Mouse (Mus musculus) heart, postnatal 36 days (tissue): ENCODE measurements around the gene Arl8a. TPM values are rescaled to one million over a fixed set of nuclear protein-coding genes. Genes with fewer than 3 reads are reported as not detected.
A peak's percentile ranks its signal among the peaks of the same experiment; 100 is the strongest.
"Not testable (repeated sequence)": the region's sequence is repeated elsewhere in the genome, so short reads cannot be mapped to it uniquely, and the experiment has no call there.

Experiments used
- DNase-seq, 2 experiments: peaks; one replicate each; pipeline ENCODE4 v3.0.0; 2021 to 2022
- intact Hi-C: fragments of 180-260 bp; cut with DNase I; formaldehyde crosslinking; loops from one replicate; pipeline ENCODE4 v1.15.1; 2025
- total RNA-seq, 2 experiments: library from RNA; stranded (reverse); gene quantifications; 2 replicates each; pipeline ENCODE4 v1.2.3; 2021

Arl8a gene
- total RNA-seq, 2 experiments from 2014 or later, result 21.1 to 26.7 TPM

- peak; percentile 41 to 51 for DNase-seq
- intact Hi-C loops, result no loop called here
Measured at GRCm38 (mm10) chr1:135188197-135188596, 41.6 kb downstream of the Arl8a start.

DNA sequence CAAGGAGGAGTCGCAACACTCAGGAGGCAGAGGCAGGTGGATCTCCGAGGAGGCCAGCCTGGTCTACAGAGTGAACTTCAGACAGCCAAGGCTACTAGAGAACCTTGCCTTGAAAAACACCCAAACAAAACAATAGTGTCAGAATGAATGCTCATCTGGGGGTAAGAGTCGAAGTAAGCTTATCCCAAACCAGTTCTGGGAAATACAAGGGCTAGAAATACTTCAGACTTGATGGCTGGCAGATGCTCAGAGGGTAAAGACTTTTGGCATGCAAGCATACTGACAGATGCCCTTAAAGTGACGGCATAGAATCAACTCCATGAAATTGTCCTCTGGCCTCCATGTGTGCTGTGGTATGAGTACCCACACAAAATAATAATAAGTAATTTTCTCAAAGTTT lies 42.6 kb downstream of the Arl8a start:
- no peak for DNase-seq
- intact Hi-C loops, result no loop called here

DNA sequence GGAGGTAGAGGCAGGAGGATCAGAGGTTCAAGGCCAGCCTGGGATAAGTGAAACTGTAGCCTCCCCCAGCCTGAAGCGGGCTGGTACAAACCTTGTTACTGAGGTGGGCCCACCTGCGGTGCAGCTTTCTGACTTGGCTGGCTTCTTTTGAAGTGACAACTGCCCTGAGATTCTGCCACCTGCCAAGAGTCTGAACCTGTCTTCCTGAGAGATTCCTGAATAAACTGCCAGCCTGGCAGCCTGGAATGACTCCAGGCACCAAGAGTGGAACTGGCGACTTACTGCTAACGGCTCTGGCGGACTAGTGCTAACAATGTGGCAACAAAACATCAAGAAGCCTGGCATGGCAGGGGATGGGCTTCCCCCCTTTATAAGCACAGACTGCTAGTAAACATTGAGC lies 47.7 kb downstream of the Arl8a start:
- intact Hi-C loops, DNase-seq: not testable (repeated sequence)

DNA sequence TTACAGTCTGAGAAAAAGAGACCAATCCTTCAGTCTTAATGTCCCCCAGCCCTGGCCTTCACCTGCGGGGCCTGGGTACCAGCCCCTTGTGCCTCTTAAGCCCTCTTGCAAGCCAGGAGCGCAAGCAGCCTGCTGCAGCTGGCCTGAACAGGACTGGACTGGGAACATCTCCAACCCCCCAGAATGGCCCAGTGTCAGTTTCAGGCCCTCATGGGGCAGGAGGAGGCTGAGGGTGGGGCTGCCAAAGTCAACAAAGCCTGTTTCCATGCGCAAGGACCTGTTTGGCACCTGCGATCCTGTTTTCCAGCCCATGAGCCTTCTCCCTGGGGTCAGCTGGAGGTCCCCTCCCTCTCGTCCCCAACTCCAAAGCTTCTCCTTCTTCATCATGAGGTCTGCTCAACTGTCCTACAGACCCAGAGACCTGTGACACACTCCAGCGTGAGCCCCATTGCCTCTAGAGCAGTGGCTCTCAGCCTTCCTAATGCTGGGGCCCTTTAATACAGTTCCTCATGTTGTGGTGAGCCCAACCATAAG lies 49.4 kb downstream of the Arl8a start:
- peak; percentile 44 to 52 for DNase-seq
- intact Hi-C loops, result no loop called here

DNA sequence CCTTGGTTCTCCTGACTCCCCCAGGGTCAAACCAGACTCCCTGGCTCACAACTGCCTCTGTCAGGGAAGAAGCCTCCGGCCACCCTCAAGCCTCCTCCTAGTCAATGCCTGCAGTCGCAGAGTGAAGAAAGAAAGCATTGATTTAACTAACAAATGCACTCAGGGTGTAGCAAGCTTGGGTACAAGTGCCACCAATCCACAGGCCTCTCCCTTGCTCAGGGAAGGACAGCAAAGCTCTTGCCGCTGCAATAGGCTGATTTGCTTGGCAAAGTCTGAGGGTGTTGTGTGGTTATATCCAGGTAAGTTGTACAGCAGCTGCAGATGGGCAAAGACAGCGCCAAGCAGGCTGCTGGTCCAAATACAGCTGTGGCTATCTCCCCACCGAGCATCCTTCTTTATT lies 51.8 kb downstream of the Arl8a start:
- intact Hi-C loops, result no loop called here
- no peak for DNase-seq

DNA sequence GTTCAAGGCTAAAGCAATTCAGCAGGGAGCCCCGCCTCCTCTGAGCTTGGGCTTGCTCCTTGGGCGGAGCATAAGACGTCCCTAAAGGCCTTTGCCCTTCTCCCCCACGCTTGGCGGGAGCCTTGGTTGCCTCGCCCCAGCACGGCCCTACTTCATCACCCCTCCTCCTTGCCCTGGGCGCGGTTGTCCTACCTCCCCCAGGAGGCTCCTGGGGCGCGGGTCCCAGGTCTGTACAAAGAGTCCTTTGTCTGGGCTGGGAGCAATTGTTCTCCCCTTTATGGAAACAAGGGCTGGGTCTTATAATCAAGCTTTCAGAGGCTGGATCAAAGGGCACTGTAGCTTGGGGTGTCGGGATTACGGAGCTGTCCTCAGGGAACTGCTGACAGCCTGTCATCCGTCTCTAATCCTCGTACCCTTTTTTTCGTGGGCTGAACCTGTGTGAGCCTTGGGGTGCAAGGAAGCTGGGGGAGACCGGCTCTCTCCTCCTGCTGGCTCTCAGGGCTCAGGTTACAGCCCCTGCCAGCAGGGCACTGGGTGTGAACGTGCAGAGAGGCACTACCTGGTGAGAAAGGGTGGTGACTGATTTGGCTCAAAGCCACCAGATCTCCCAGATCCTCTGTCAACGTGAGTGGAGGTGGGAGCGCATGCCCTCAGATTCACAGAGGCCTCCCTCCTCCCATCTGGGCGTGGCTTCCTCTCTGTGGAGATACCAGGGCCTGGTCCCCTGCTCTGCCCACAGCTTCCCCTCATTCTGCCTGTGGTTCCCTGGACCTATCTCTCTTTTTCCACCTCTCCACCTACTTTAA lies 52.6 kb downstream of the Arl8a start:
- intact Hi-C loops, result no loop called here
- DNase-seq, result no peak

DNA sequence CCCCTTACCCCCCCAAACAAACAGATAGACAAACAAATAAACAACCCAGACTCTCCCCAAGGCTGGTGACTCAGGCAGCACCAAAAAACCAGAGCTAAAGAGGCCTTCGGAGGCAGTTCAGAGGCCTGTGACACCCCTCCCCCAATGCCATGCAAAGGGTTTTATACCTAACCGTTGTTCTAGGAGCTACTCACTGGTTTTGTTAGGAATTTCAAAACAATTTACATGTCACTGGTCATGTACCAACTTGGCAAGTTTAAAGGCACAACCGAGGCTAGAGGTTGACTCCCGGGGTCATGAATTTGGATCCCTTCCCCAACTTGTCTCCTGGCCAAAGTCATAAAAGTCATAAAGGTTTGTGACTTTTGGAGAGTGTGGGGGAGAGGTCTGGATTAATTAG lies 53.8 kb downstream of the Arl8a start:
- intact Hi-C loops, result no loop called here
- DNase-seq, result no peak

DNA sequence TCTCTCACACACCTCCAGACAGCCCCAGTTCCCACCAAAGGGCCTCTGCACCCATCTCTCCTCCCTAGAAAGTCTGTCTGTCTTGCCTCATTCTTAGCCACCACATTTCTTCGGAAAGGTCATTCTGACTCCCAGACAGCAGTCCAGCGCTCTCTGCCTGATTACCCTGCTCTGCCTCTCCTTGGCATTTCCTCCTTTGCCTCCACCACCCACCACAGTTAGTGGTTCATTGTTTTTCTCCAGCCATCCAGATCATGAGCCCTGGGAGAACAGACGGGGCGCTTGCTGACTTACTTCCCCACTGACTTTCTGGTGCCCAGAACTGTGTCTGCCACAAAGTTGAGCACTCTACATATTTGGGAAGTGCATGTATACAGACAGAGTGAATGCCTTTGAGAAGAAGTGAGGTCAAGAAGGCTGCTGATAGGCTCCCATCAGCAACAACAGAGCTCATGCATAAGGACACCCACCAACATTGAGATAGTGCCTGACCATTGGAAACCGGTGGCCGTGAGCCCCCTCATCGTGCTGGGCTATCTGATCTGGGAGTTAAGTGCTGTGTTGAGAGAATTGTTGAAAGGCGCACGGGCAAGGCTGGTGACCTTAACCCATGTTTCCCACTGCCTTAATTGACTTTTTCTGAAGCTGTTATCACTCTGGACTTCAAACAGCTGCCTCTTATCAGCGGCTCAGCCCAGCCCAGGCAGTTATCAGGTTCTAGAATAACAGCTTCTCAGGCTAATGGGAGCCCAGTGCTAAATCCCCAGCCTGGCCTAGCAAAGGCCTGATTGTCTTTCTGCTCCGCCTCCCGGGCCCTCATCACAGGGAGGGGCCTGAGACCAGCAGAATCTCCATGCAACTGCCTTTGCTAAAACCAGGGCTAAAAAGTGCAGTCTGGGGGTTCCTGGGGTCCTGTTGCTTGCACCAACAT lies 57.8 kb downstream of the Arl8a start:
- DNase-seq, result no peak
- intact Hi-C loops, result loop anchor here (5.0 kb wide), 1 partner anchor 1782 kb away; the partner anchor contains the start of gene Sox13

- no peak for DNase-seq
- intact Hi-C loops, result loop anchor here (5.0 kb wide), 1 partner anchor 1783 kb away; the partner anchor contains the start of gene Sox13
Measured at GRCm38 (mm10) chr1:135205257-135205656, 58.6 kb downstream of the Arl8a start.

Other genes with a start within 250 kb of the Arl8a start
- 100 to 1,000 TPM; 150 to 160 TPM for gene Ppp1r12b, start 190.9 kb upstream of the Arl8a start, total RNA-seq
- gene Ube2t, start 184.3 kb upstream of the Arl8a start, total RNA-seq, result 1 to 10 TPM; 7.2 to 7.3 TPM
- 10 to 100 TPM; 15.6 to 19.8 TPM for gene Lgr6, start 41.5 kb upstream of the Arl8a start, total RNA-seq
- gene Ptpn7, start 14.1 kb upstream of the Arl8a start, total RNA-seq, result under 1 TPM; 0.69 to 0.70 TPM
- 1 to 10 TPM in 1 of 2 experiments, under 1 TPM in 1; 0.92 to 1.0 TPM for gene Gpr37l1, start 20.9 kb downstream of the Arl8a start, total RNA-seq
- not detected for gene Elf3, start 111.7 kb downstream of the Arl8a start, total RNA-seq
- gene Rnpep, start 137.3 kb downstream of the Arl8a start, total RNA-seq, result 10 to 100 TPM; 20.5 to 26.7 TPM
- gene Timm17a, start 167.0 kb downstream of the Arl8a start, total RNA-seq, result 100 to 1,000 TPM; 366 to 397 TPM
- gene Lmod1, start 178.0 kb downstream of the Arl8a start, total RNA-seq, result 1 to 10 TPM; 2.9 to 3.7 TPM
- gene Shisa4, start 228.4 kb downstream of the Arl8a start, total RNA-seq, result 1 to 10 TPM; 3.0 to 3.2 TPM